Mouse (Mus musculus) ES-Bruce4 (cell line): ENCODE measurements around the gene Rec8. TPM values are rescaled to one million over a fixed set of nuclear protein-coding genes. Genes with fewer than 3 reads are reported as not detected.

Experiments
- H3K27ac ChIP-seq: 2 replicates; pipeline ENCODE4 v1.5.1; 2012; ENCODE audit warnings: low read length, inconsistent platforms; ENCODE audit not compliant: insufficient read depth
- H3K27me3 ChIP-seq: 2 replicates; pipeline ENCODE4 v1.6.1; 2012; ENCODE audit warnings: mild to moderate bottlenecking, low read length, inconsistent platforms; ENCODE audit not compliant: control insufficient read depth, poor library complexity, insufficient read depth, severe bottlenecking
- H3K36me3 ChIP-seq: 2 replicates; pipeline ENCODE4 v1.6.1; 2012; ENCODE audit warnings: inconsistent platforms, mild to moderate bottlenecking, low read length, moderate library complexity; ENCODE audit not compliant: control insufficient read depth, poor library complexity, insufficient read depth, severe bottlenecking
- H3K4me1 ChIP-seq: one replicate; pipeline ENCODE4 v1.8.1; 2011; ENCODE audit warnings: low read length; ENCODE audit not compliant: control insufficient read depth, insufficient read depth
- H3K4me3 ChIP-seq: 2 replicates; pipeline ENCODE4 v1.5.1; 2011; ENCODE audit warnings: low read depth, mild to moderate bottlenecking, low read length
- H3K9ac ChIP-seq: 2 replicates; pipeline ENCODE4 v1.6.1; 2012; ENCODE audit warnings: low read depth, mild to moderate bottlenecking, inconsistent platforms; ENCODE audit not compliant: poor library complexity, severe bottlenecking
- H3K9me3 ChIP-seq: replicated peaks from 2 replicates; pipeline ENCODE4 v1.6.1; 2012; ENCODE audit warnings: mild to moderate bottlenecking, low read length, inconsistent platforms; ENCODE audit not compliant: control insufficient read depth, poor library complexity, insufficient read depth, severe bottlenecking
- CTCF ChIP-seq: IDR thresholded peaks from one replicate; pipeline ENCODE4 v1.8.1; 2011; ENCODE audit warnings: low read depth, low read length
- EP300 ChIP-seq: IDR thresholded peaks from 2 replicates; pipeline ENCODE4 v1.6.1; 2011; ENCODE audit warnings: low read depth, low read length; ENCODE audit not compliant: insufficient read depth
- POLR2A ChIP-seq: IDR thresholded peaks from one replicate; pipeline ENCODE4 v1.8.1; 2011; ENCODE audit warnings: low read length; ENCODE audit not compliant: insufficient read depth
- polyA plus RNA-seq: library from polyadenylated mRNA; stranded (reverse); fragments of >200 nt; gene quantifications from 2 replicates; pipeline ENCODE4 v1.2.4, GENCODE M21; 2011; ENCODE audit warnings: low read depth; ENCODE audit not compliant: missing spikeins, insufficient read depth, insufficient read length

Rec8 gene
- polyA plus RNA-seq, 1 experiment, result 16.4 TPM

DNA sequence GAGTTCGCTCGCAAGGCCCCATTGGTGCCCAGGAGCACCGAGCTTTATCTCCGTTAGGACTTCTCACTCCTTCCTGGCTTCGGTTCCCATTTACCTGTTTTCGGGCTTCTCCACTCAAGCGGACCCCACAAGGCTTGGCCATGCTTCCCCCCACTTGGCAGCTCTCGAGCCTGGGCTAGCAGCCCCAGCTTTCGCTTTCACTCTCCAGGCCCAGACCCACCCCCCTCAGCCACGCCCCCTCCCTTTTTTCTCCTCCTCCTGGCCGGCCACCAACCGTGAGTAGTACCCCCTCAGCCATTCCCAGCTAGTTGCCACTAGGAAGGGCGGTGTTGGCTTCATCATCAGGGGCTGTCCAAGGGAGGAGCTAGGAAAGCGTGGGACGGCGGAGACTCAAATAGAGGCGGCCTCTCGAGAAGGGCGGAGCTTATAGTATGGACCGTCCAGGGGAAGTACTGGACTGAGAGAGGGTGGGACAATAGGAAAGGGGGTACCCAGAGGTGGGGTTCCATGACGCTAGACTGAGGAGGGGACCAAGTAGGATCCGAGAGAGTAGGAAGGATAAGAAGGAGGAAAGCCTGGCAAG lies 27.0 kb upstream of the Rec8 start, which contains the start of gene Psme2:
Gene Psme2, minus strand, starts transcription at position 366 of the 583 bp plus-strand sequence.
- peaks cover 13% of the 10 kb centered on the region for H3K36me3 ChIP-seq
- H3K9ac ChIP-seq, result peak within 1 kb of the TSS; percentile 89
- TF ChIP-seq EP300 (no peak), CTCF (no peak), POLR2A (peak; percentile 4)
- no peaks in the 10 kb centered on the region for H3K27me3 ChIP-seq
- peak within 1 kb of the TSS; percentile 87 for H3K4me3 ChIP-seq
- H3K27ac ChIP-seq, result peak within 1 kb of the TSS; percentile 66
- H3K9me3 ChIP-seq, result no peaks in the 10 kb centered on the region
- no peaks in the 10 kb centered on the region for H3K4me1 ChIP-seq

DNA sequence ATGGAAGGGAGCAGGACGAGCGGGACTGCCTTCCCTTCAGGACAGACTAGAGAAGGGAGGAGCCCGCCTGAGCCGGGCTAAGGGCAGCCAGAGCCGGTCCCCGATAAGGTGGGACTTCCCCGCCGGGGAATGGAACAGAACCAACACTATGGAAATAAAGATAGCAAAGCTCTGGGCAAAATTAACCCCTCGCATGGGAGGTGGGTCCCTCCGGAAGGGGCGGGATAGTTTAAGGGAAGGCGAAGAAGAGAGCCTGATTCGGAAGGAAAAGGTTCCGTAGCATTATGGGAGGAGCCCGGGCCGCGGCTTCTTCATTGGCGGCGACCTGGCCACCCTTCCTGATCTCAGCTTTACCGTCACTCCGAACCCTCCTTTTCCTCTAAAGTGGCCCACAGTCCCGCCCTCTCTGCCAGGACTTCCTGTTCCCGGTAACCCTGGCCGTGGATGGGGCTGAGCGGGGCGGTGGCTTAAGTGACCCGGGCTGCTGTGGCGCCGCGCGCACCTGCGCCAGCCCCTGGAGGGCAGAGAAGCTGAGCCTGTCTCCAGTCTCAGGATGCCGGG lies 26.4 kb upstream of the Rec8 start, which contains the start of gene Rnf31:
Gene Rnf31, plus strand, starts transcription at position 378 of the 561 bp plus-strand sequence.
- Histone ChIP-seq H3K9ac (peak within 1 kb of the TSS; percentile 89), H3K27ac (peak within 1 kb of the TSS; percentile 66), H3K9me3 (no peaks in the 10 kb centered on the region), H3K4me1 (no peaks in the 10 kb centered on the region), H3K4me3 (peak within 1 kb of the TSS; percentile 87), H3K27me3 (no peaks in the 10 kb centered on the region), H3K36me3 (peaks cover 18% of the 10 kb centered on the region)
- TF ChIP-seq EP300, result no peak
- TF ChIP-seq POLR2A, result no peak
- no peak for TF ChIP-seq CTCF

DNA sequence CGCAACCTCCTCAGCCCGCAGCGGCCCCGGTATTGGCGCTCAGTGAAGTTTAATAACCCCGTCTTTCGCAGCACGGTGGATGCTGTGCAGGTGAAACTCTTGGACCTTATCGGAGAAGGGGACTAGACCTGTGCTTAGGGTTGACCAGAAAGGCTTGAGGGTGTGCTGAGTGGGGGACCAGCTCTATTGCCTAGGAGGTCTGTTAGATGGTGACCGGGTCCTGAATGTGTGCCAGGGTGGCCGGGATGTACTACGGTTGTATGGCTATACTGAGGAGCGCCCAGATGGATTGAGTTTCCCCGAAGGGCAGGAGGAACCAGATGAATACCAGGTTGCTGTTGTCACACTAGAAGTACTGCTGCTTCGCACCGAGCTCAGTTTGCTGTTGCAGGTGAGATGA lies 25.6 kb upstream of the Rec8 start:
- Histone ChIP-seq H3K9ac (peak overlapping the region; percentile 89), H3K4me1 (no peaks in the 10 kb centered on the region)

DNA sequence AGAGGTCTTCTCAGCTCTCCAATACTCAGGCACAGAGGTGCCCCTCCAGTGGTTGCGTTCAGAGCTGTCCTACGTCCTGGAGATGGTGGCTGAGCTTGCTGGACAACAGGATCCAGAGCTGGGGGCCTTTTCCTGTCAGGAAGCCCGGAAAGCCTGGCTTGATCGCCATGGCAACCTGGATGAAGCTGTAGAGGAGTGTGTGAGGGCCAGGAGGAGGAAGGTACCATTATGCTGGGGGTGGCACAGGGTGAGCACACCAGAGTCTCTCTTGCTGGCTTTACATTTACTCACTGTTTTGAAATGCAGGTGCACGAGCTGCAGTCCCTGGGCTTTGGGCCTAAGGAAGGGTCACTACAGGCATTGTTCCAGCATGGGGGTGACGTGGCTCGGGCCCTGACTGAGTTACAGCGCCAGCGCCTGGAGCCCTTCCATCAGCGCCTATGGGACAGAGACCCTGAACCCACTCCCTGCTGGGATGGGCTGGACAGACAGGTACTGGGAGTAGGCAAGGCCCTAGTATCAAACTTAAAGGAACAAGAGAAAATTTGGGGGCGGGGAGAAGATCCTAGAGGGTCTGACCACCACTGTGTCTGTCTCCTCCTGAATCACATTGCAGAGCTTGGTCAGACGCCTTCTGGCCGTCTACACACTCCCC lies 21.7 kb upstream of the Rec8 start:
- Histone ChIP-seq H3K4me1 (no peaks in the 10 kb centered on the region), H3K9ac (no peak overlapping the region), H3K36me3 (peaks cover 38% of the 10 kb centered on the region), H3K4me3 (no peak overlapping the region), H3K9me3 (no peaks in the 10 kb centered on the region), H3K27ac (no peak overlapping the region), H3K27me3 (no peaks in the 10 kb centered on the region)
- TF ChIP-seq CTCF (no peak), POLR2A (no peak), EP300 (no peak)

More for the DNA sequence above, 25.6 kb upstream of the Rec8 start:
- TF ChIP-seq EP300 (no peak), POLR2A (no peak), CTCF (no peak)
- Histone ChIP-seq H3K9me3 (no peaks in the 10 kb centered on the region), H3K36me3 (peaks cover 26% of the 10 kb centered on the region), H3K27me3 (no peaks in the 10 kb centered on the region), H3K27ac (no peak overlapping the region), H3K4me3 (peak overlapping the region; percentile 87)

DNA sequence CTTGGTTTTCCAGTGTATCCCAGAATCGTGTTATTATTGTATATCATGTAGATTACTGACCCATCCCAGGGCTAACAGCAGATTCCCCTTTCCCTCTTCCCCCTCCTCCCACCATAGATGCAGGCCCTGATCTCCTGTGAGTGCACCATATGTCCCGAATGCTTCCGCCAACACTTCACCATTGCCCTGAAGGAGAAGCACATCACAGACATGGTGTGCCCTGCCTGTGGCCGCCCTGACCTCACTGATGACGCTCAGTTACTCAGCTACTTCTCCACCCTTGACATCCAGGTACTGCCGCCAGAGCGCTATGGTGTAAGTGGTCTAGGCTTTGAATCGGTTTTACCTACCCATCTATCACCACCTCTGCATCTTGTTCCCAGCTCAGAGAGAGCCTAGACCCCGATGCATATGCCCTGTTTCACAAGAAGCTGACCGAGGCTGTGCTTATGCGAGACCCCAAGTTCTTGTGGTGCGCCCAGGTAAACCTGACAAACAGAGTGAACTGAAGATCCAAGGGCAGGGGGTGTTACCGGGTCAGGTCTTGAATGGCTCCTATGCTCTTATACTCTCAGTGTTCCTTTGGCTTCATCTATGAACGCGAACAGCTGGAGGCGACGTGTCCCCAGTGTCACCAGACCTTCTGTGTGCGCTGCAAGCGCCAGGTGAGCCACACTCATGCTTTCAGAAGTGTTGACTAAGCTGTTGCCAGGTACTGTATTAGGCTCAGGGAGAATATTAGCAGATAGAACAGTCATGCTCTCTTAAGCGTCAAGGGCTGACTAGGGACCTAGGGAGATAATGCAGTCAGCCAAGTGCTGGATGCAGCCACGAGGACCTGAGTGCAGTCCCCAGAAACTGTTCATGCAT lies 19.1 kb upstream of the Rec8 start:
- Histone ChIP-seq H3K27me3 (no peaks in the 10 kb centered on the region), H3K36me3 (peaks cover 48% of the 10 kb centered on the region)

More for the DNA sequence above, 19.1 kb upstream of the Rec8 start:
- no peak overlapping the region for H3K27ac ChIP-seq
- no peak overlapping the region for H3K4me3 ChIP-seq
- no peak overlapping the region for H3K9ac ChIP-seq
- no peaks in the 10 kb centered on the region for H3K9me3 ChIP-seq
- no peaks in the 10 kb centered on the region for H3K4me1 ChIP-seq
- no peak for TF ChIP-seq POLR2A
